Mouse (Mus musculus) embryonic facial prominence, embryonic 10.5 days (tissue): Measurements from ENCODE around the gene Lrch1. TPM values are rescaled to one million over a fixed set of nuclear protein-coding genes. Genes with fewer than 3 reads are reported as not detected.

ENCODE experiments used
- DNase-seq: peaks from one replicate; pipeline ENCODE4 v3.0.0-alpha.2; 2017; ENCODE audit warnings: low spot score
- H3K27ac ChIP-seq: fragments of 300-500 bp; sonication (generic); replicated peaks from 2 replicates; pipeline ENCODE4 v1.5.1; 2016; ENCODE audit warnings: mild to moderate bottlenecking
- H3K27me3 ChIP-seq: fragments of 300-500 bp; sonication (generic); replicated peaks from 2 replicates; pipeline ENCODE4 v1.6.1; 2016; ENCODE audit warnings: low read depth, mild to moderate bottlenecking; ENCODE audit not compliant: poor library complexity, severe bottlenecking
- H3K36me3 ChIP-seq: fragments of 300-500 bp; sonication (generic); replicated peaks from 2 replicates; pipeline ENCODE4 v1.6.1; 2016; ENCODE audit warnings: mild to moderate bottlenecking, moderate library complexity
- H3K4me1 ChIP-seq: fragments of 300-500 bp; sonication (generic); 2 replicates; pipeline ENCODE4 v1.6.1; 2016
- H3K4me3 ChIP-seq: fragments of 300-500 bp; sonication (generic); 2 replicates; pipeline ENCODE4 v1.5.1; 2016; ENCODE audit warnings: mild to moderate bottlenecking, moderate library complexity
- H3K9me3 ChIP-seq: fragments of 300-500 bp; sonication (generic); 2 replicates; pipeline ENCODE4 v1.6.1; 2016; ENCODE audit warnings: mild to moderate bottlenecking
- WGBS: fragments of 180-500 bp; shearing (Covaris S2); methylation state at CpG from one replicate; pipeline ENCODE4 v1.1.7; 2016; 5-methylcytosine and 5-hydroxymethylcytosine counted together
- polyA plus RNA-seq: library from polyadenylated mRNA; unstranded; fragments of >200 nt; fragmentation: Nextera tagmentation; extraction: Ambion mirVana; gene quantifications from 2 replicates; pipeline ENCODE4 v1.2.1, GENCODE M21; 2016

Lrch1 gene
- polyA plus RNA-seq, 1 experiment from 2014 or later = 9.1 TPM

GRCm38 (mm10) chr14:74972687-74973086 lies 25.0 kb upstream of the Lrch1 start:
- 0 out of 2 replicates have a peak, but pooled peaks cover 7% of the 10 kb centered on the region for H3K4me1 ChIP-seq
- no peak overlapping the region for H3K4me3 ChIP-seq
- no peaks in the 10 kb centered on the region for H3K27me3 ChIP-seq
- H3K36me3 ChIP-seq = no peaks in the 10 kb centered on the region
- no peak overlapping the region for H3K27ac ChIP-seq
- WGBS = 84% methylated on average over 5 of the region's 5 CpGs
- no peaks in the 10 kb centered on the region for H3K9me3 ChIP-seq
- no peak for DNase-seq

- Histone ChIP-seq H3K9me3 (no peaks in the 10 kb centered on the region), H3K27ac (no peak overlapping the region), H3K4me3 (no peak overlapping the region), H3K4me1 (0 out of 2 replicates have a peak, but pooled peaks cover 7% of the 10 kb centered on the region), H3K36me3 (no peaks in the 10 kb centered on the region), H3K27me3 (no peaks in the 10 kb centered on the region)
- WGBS = 43% methylated on average over 3 of the region's 3 CpGs
- DNase-seq = no peak
Measured at GRCm38 (mm10) chr14:74972216-74972615, 24.5 kb upstream of the Lrch1 start.

- Histone ChIP-seq H3K4me3 (no peak overlapping the region), H3K27me3 (no peaks in the 10 kb centered on the region), H3K36me3 (no peaks in the 10 kb centered on the region), H3K27ac (peak overlapping the region; percentile 51; the same call in 1 of the 2 replicates), H3K4me1 (peaks cover 6% of the 10 kb centered on the region; the same call in 1 of the 2 replicates), H3K9me3 (no peaks in the 10 kb centered on the region)
- WGBS = 48% methylated on average over 3 of the region's 3 CpGs
- DNase-seq = peak; percentile 36
Measured at GRCm38 (mm10) chr14:74963402-74963764, 15.7 kb upstream of the Lrch1 start.

GRCm38 (mm10) chr14:74962713-74963401 lies 15.2 kb upstream of the Lrch1 start:
- H3K9me3 ChIP-seq = no peaks in the 10 kb centered on the region
- no peak overlapping the region for H3K4me3 ChIP-seq
- H3K4me1 ChIP-seq = peaks cover 6% of the 10 kb centered on the region; the same call in 1 of the 2 replicates
- peak overlapping the region; percentile 51; the same call in 1 of the 2 replicates for H3K27ac ChIP-seq
- H3K27me3 ChIP-seq = no peaks in the 10 kb centered on the region
- WGBS = 79% methylated on average over 8 of the region's 8 CpGs
- no peaks in the 10 kb centered on the region for H3K36me3 ChIP-seq
- no peak for DNase-seq

GRCm38 (mm10) chr14:74960568-74960967 lies 12.9 kb upstream of the Lrch1 start:
- DNase-seq = no peak
- H3K27me3 ChIP-seq = no peaks in the 10 kb centered on the region
- no peaks in the 10 kb centered on the region for H3K9me3 ChIP-seq
- H3K4me1 ChIP-seq = peaks cover 6% of the 10 kb centered on the region; the same call in 1 of the 2 replicates
- 78% methylated on average over 5 of the region's 5 CpGs for WGBS
- no peak overlapping the region for H3K4me3 ChIP-seq
- H3K36me3 ChIP-seq = no peaks in the 10 kb centered on the region
- H3K27ac ChIP-seq = no peak overlapping the region

- Histone ChIP-seq H3K36me3 (no peaks in the 10 kb centered on the region), H3K9me3 (no peaks in the 10 kb centered on the region), H3K4me3 (no peak overlapping the region), H3K4me1 (no peaks in the 10 kb centered on the region), H3K27me3 (no peaks in the 10 kb centered on the region), H3K27ac (no peak overlapping the region)
- no peak for DNase-seq
- 49% methylated on average over 2 of the region's 2 CpGs for WGBS
Measured at GRCm38 (mm10) chr14:74956702-74957101, 9.0 kb upstream of the Lrch1 start.

- Histone ChIP-seq H3K27ac (no peak overlapping the region), H3K4me1 (no peaks in the 10 kb centered on the region), H3K9me3 (no peaks in the 10 kb centered on the region), H3K27me3 (no peaks in the 10 kb centered on the region), H3K4me3 (no peak overlapping the region), H3K36me3 (no peaks in the 10 kb centered on the region)
- WGBS = 80% methylated on average over 1 of the region's 1 CpGs
- DNase-seq = no peak
Measured at GRCm38 (mm10) chr14:74956234-74956633, 8.6 kb upstream of the Lrch1 start.

- Histone ChIP-seq H3K9me3 (no peaks in the 10 kb centered on the region), H3K4me1 (peaks cover 25% of the 10 kb centered on the region), H3K36me3 (no peaks in the 10 kb centered on the region), H3K27me3 (no peaks in the 10 kb centered on the region), H3K27ac (no peak overlapping the region), H3K4me3 (peak overlapping the region; percentile 89; the same call in 1 of the 2 replicates)
- 53% methylated on average over 14 of the region's 14 CpGs for WGBS
- DNase-seq = peak; percentile 69
Measured at GRCm38 (mm10) chr14:74948426-74949240, 957 bp upstream of the Lrch1 start.

GRCm38 (mm10) chr14:74948014-74948396 lies 329 bp upstream of the Lrch1 start:
- no peak for DNase-seq
- WGBS = 27% methylated on average over 13 of the region's 13 CpGs
- Histone ChIP-seq H3K4me3 (peak overlapping the region; percentile 89), H3K27ac (peak overlapping the region; percentile 94), H3K9me3 (no peaks in the 10 kb centered on the region), H3K36me3 (no peaks in the 10 kb centered on the region), H3K4me1 (peaks cover 27% of the 10 kb centered on the region), H3K27me3 (no peaks in the 10 kb centered on the region)

- Histone ChIP-seq H3K4me1 (peaks cover 28% of the 10 kb centered on the region), H3K9me3 (no peaks in the 10 kb centered on the region), H3K36me3 (peaks cover 5% of the 10 kb centered on the region; the same call in 1 of the 2 replicates), H3K27ac (peak overlapping the region; percentile 94), H3K27me3 (no peaks in the 10 kb centered on the region), H3K4me3 (peak overlapping the region; percentile 89)
- WGBS = under 1% methylated on average over 56 of the region's 56 CpGs
- DNase-seq = peak; percentile 79
Measured at GRCm38 (mm10) chr14:74946751-74947375, 813 bp downstream of the Lrch1 start.

GRCm38 (mm10) chr14:74946321-74946750 lies 1.3 kb downstream of the Lrch1 start:
- Histone ChIP-seq H3K27ac (peak overlapping the region; percentile 94), H3K36me3 (peaks cover 9% of the 10 kb centered on the region; the same call in 1 of the 2 replicates), H3K4me1 (peaks cover 28% of the 10 kb centered on the region), H3K27me3 (no peaks in the 10 kb centered on the region), H3K9me3 (no peaks in the 10 kb centered on the region), H3K4me3 (peak overlapping the region; percentile 89)
- DNase-seq = no peak
- 5% methylated on average over 13 of the region's 13 CpGs for WGBS
